Mouse (Mus musculus) forebrain, embryonic 16.5 days (tissue): ENCODE results near the gene Rmnd5b. TPM values are rescaled to one million over a fixed set of nuclear protein-coding genes. Genes with fewer than 3 reads are reported as not detected.
"Not testable (repeated sequence)": the region's sequence is repeated elsewhere in the genome, so short reads cannot be mapped to it uniquely, and the experiment has no call there.

Source experiments
- ATAC-seq: fragments of 200-750 bp; cut with Nextera tagmentation; 2 replicates; pipeline ENCODE4 v1.8.0; 2017; ENCODE audit warnings: mild to moderate bottlenecking, moderate library complexity
- H3K27ac ChIP-seq: fragments of 300-500 bp; sonication (generic); 2 replicates; pipeline ENCODE4 v1.5.1; 2014; ENCODE audit warnings: low read length, control low read depth
- H3K27me3 ChIP-seq: fragments of 300-500 bp; sonication (generic); replicated peaks from 2 replicates; pipeline ENCODE4 v1.6.1; 2014; ENCODE audit warnings: low read length; ENCODE audit not compliant: control insufficient read depth, insufficient read depth
- H3K36me3 ChIP-seq: fragments of 300-500 bp; sonication (generic); 2 replicates; pipeline ENCODE4 v1.6.1; 2014; ENCODE audit not compliant: control insufficient read depth, insufficient read depth
- H3K4me1 ChIP-seq: fragments of 300-500 bp; sonication (generic); replicated peaks from 2 replicates; pipeline ENCODE4 v1.6.1; 2014; ENCODE audit warnings: low read length; ENCODE audit not compliant: control insufficient read depth, insufficient read depth
- H3K4me2 ChIP-seq: fragments of 300-500 bp; sonication (generic); 2 replicates; pipeline ENCODE4 v1.6.1; 2014; ENCODE audit warnings: mild to moderate bottlenecking, low read length, control low read depth
- H3K4me3 ChIP-seq: fragments of 300-500 bp; sonication (generic); replicated peaks from 2 replicates; pipeline ENCODE4 v1.5.1; 2014; ENCODE audit warnings: mild to moderate bottlenecking, low read length, control low read depth
- H3K9ac ChIP-seq: fragments of 300-500 bp; sonication (generic); replicated peaks from 2 replicates; pipeline ENCODE4 v1.6.1; 2014; ENCODE audit warnings: low read depth, low read length, control low read depth
- H3K9me3 ChIP-seq: fragments of 300-500 bp; sonication (generic); 2 replicates; pipeline ENCODE4 v1.6.1; 2016; ENCODE audit warnings: low read length; ENCODE audit not compliant: control insufficient read depth
- WGBS: fragments of 180-500 bp; shearing (Covaris S2); extraction: QIAGEN DNeasy Blood & Tissue Kit; methylation state at CpG from one replicate; pipeline ENCODE4 v1.1.7; 2014; 5-methylcytosine and 5-hydroxymethylcytosine counted together
- polyA plus RNA-seq: library from polyadenylated mRNA; unstranded; fragments of >200 nt; fragmentation: Nextera tagmentation; extraction: Ambion mirVana; gene quantifications from 2 replicates; pipeline ENCODE4 v1.2.1, GENCODE M21; 2015

Gene Rmnd5b
- polyA plus RNA-seq, 1 experiment from 2014 or later, result 85.6 TPM

- H3K36me3 ChIP-seq, H3K27me3 ChIP-seq, H3K4me2 ChIP-seq, H3K4me3 ChIP-seq, H3K4me1 ChIP-seq, H3K9ac ChIP-seq, H3K27ac ChIP-seq, ATAC-seq, H3K9me3 ChIP-seq: not testable (repeated sequence)
- WGBS, result 90% methylated on average over 7 of the region's 7 CpGs
Observed at GRCm38 (mm10) chr11:51664747-51665146, 29.1 kb upstream of the Rmnd5b start.

GRCm38 (mm10) chr11:51662632-51663031, 26.9 kb upstream of the Rmnd5b start:
- Histone ChIP-seq H3K4me2 (no peak overlapping the region), H3K9ac (no peak overlapping the region), H3K36me3 (no peaks in the 10 kb centered on the region), H3K4me1 (no peaks in the 10 kb centered on the region), H3K9me3 (no peaks in the 10 kb centered on the region), H3K27me3 (no peaks in the 10 kb centered on the region), H3K4me3 (no peak overlapping the region), H3K27ac (no peak overlapping the region)
- no peak for ATAC-seq
- WGBS, result 69% methylated on average over 6 of the region's 7 CpGs

- Histone ChIP-seq H3K27me3 (no peaks in the 10 kb centered on the region), H3K4me2 (no peak overlapping the region), H3K4me1 (no peaks in the 10 kb centered on the region), H3K27ac (no peak overlapping the region), H3K9ac (no peak overlapping the region), H3K4me3 (no peak overlapping the region), H3K9me3 (no peaks in the 10 kb centered on the region), H3K36me3 (no peaks in the 10 kb centered on the region)
- ATAC-seq, result no peak
- WGBS, result 80% methylated on average over 16 of the region's 16 CpGs
Observed at GRCm38 (mm10) chr11:51661867-51662365, 26.2 kb upstream of the Rmnd5b start.

- H3K27ac ChIP-seq, result no peak overlapping the region
- H3K9ac ChIP-seq, result no peak overlapping the region
- H3K4me3 ChIP-seq, result no peak overlapping the region
- H3K4me1 ChIP-seq, result no peaks in the 10 kb centered on the region
- WGBS, result 64% methylated on average over 6 of the region's 6 CpGs
- no peak overlapping the region for H3K4me2 ChIP-seq
- ATAC-seq, result no peak
- H3K9me3 ChIP-seq, result no peaks in the 10 kb centered on the region
- H3K36me3 ChIP-seq, result no peaks in the 10 kb centered on the region
- no peaks in the 10 kb centered on the region for H3K27me3 ChIP-seq
Observed at GRCm38 (mm10) chr11:51658705-51659104, 23.0 kb upstream of the Rmnd5b start.

- Histone ChIP-seq H3K4me3 (no peak overlapping the region), H3K27me3 (no peaks in the 10 kb centered on the region), H3K4me1 (no peaks in the 10 kb centered on the region), H3K27ac (no peak overlapping the region), H3K4me2 (no peak overlapping the region), H3K36me3 (no peaks in the 10 kb centered on the region), H3K9me3 (no peaks in the 10 kb centered on the region), H3K9ac (no peak overlapping the region)
- ATAC-seq, result no peak
- 75% methylated on average over 7 of the region's 7 CpGs for WGBS
Observed at GRCm38 (mm10) chr11:51658291-51658690, 22.6 kb upstream of the Rmnd5b start.

GRCm38 (mm10) chr11:51656798-51657521, 21.3 kb upstream of the Rmnd5b start:
- Histone ChIP-seq H3K9me3 (no peaks in the 10 kb centered on the region), H3K27ac (no peak overlapping the region), H3K4me1 (no peaks in the 10 kb centered on the region), H3K4me3 (no peak overlapping the region), H3K9ac (no peak overlapping the region), H3K27me3 (no peaks in the 10 kb centered on the region), H3K36me3 (no peaks in the 10 kb centered on the region), H3K4me2 (no peak overlapping the region)
- WGBS, result 81% methylated on average over 10 of the region's 10 CpGs
- no peak for ATAC-seq

- Histone ChIP-seq H3K4me3 (no peak overlapping the region), H3K9me3 (no peaks in the 10 kb centered on the region), H3K27ac (no peak overlapping the region), H3K9ac (no peak overlapping the region), H3K36me3 (no peaks in the 10 kb centered on the region), H3K4me1 (peaks cover 9% of the 10 kb centered on the region), H3K27me3 (peaks cover 2% of the 10 kb centered on the region; the same call in 1 of the 2 replicates), H3K4me2 (no peak overlapping the region)
- WGBS, result 95% methylated on average over 3 of the region's 3 CpGs
- ATAC-seq, result no peak
Observed at GRCm38 (mm10) chr11:51654891-51655290, 19.2 kb upstream of the Rmnd5b start.

GRCm38 (mm10) chr11:51653736-51654135, 18.0 kb upstream of the Rmnd5b start:
- Histone ChIP-seq H3K27me3 (peaks cover 2% of the 10 kb centered on the region; the same call in 1 of the 2 replicates), H3K27ac (no peak overlapping the region), H3K4me2 (no peak overlapping the region), H3K9me3 (no peaks in the 10 kb centered on the region), H3K4me1 (peaks cover 13% of the 10 kb centered on the region), H3K9ac (no peak overlapping the region), H3K36me3 (no peaks in the 10 kb centered on the region), H3K4me3 (no peak overlapping the region)
- WGBS, result 90% methylated on average over 6 of the region's 6 CpGs
- ATAC-seq, result no peak

- ATAC-seq, result no peak
- Histone ChIP-seq H3K4me2 (no peak overlapping the region), H3K4me3 (no peak overlapping the region), H3K27ac (no peak overlapping the region), H3K27me3 (peaks cover 2% of the 10 kb centered on the region; the same call in 1 of the 2 replicates), H3K9me3 (no peaks in the 10 kb centered on the region), H3K4me1 (peaks cover 16% of the 10 kb centered on the region), H3K36me3 (no peaks in the 10 kb centered on the region), H3K9ac (no peak overlapping the region)
- 94% methylated on average over 4 of the region's 4 CpGs for WGBS
Observed at GRCm38 (mm10) chr11:51652889-51653418, 17.3 kb upstream of the Rmnd5b start.
